Mouse (Mus musculus) heart, postnatal 36 days (tissue): ENCODE data around the gene Banf2. TPM values are rescaled to one million over a fixed set of nuclear protein-coding genes. Genes with fewer than 3 reads are reported as not detected.
A peak's percentile ranks its signal among the peaks of the same experiment; 100 is the strongest.

Experiments
- DNase-seq, 2 experiments: peaks; one replicate each; pipeline ENCODE4 v3.0.0; 2021 to 2022
- intact Hi-C: fragments of 180-260 bp; cut with DNase I; formaldehyde crosslinking; loops from one replicate; pipeline ENCODE4 v1.15.1; 2025
- total RNA-seq, 2 experiments: library from RNA; stranded (reverse); gene quantifications; 2 replicates each; pipeline ENCODE4 v1.2.3; 2021

Banf2 gene
- total RNA-seq, 2 experiments from 2014 or later, result not detected

DNA sequence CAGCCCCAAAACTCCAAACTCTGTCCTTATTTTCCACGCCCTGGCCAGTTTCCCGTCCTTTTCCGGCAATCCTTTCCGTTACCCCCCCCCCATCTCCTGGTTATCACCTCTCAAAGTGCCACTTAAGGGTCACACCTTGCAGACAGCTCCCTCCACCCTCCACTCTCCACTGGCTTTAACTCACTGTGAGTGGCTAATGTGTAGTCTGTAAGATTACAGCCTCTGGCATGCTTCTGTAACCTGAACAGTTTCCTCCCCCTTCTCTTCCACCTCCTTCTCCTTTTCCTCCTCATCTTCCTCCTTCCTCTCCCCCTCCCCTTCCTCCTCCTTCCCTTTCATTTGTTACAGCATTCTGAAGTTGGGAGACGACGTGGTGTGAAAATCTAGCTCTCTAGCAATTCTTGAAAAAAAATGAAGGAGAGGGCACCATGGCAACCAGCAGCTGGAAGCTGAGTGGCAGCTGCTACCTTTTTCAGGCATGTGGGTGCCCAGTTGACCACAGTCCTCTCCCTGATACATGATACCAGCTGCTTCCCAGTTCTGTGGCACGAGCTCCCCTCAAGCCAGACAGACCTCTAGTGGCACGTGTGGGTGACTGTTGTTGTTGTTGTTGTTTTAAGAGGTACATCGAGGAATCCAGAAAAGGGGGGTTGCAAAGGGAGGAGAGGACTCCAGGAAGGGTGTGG is 55.2 kb downstream of the Banf2 start:
- no peak for DNase-seq
- intact Hi-C loops, result loop anchor here (2.0 kb wide), 1 partner anchor 77 kb away; the partner anchor contains the start of gene Rrbp1

DNA sequence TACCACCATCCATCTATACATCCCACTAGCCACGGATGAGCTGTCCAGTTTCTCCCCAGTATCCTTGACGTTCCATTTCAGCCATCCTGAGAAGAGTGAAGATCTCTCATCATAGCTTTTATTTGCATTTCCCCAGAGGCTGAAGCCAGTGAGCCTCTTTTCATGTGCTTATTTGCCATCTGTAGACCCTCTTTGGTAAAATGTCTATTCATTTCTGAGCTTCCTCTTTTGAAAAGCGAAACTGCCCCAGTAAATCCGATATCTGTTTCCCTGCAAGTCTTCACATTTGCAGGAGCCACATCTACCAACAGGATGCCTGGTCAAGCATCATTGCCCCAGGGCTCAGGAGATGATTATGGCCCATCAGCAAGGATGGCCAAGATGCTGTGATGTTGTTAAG is 59.9 kb downstream of the Banf2 start:
- intact Hi-C loops, result no loop called here
- DNase-seq, result no peak

GRCm38 (mm10) chr2:144094721-144095120 is 61.9 kb downstream of the Banf2 start:
- DNase-seq, result no peak
- intact Hi-C loops, result no loop called here

DNA sequence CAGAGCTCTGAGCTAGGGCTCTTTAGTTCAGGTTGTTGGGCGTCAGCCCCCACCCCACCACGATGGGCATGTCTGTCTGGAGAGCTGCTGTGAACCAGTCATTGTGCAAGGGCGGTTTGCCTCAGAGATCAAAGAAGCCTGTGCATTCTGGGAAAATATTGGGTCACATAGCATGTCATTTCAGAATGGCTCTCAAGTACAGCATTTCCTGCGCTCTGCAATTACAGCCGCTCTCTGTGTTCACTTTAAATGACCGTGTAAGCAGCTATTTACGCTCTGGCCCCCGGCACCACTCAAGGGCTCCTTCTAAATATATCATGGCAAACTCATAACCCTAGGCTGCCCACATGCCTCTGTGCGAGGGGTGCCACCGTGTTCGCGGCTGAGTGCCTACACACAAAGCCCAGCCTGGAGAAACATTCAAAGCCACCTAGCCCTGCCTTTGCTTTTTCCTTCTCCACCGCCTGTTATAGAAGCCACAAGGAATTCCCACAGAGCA is 68.7 kb downstream of the Banf2 start:
- DNase-seq, result peak in 1 of 2 experiments; percentile 19
- intact Hi-C loops, result no loop called here

DNA sequence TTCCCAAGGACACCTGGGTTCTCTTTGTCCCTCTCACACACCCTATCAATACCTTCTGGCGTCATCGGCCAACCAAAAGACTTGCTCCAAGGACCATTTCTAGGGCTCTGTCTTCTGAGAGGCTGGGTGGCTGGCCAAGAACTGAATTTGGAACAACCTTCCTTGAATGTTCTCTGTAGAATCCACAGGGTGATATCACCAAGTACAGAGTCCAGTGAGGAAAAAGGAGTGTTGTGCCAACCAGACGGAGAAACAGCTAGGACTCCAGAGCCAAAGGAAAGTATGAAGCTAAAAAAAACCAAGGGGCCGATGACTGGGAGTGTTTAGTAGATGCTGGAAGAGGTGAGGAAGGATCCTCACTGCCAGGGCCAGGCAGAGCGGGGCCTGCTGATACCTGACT is 74.5 kb downstream of the Banf2 start:
- peak in 1 of 2 experiments; percentile 28 for DNase-seq
- intact Hi-C loops, result no loop called here

DNA sequence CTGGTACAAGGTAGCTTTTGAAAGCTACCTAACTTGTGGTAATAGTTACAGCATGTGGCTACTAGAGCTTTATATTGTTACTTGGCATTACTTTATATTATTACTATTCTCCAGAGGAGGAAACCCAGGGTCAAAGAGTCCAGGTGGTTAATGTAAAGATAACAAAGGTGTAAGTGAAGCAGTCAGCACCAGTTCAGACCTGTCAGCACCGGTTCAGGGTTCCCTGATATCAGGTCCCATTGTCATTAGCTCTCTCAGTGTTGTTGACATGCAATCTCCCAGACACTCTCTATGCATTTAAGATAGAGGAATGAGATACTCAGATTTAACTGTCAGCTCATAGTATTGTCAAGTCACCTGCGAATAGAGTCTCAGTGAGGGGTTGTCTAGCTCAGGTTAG is 75.0 kb downstream of the Banf2 start:
- DNase-seq, result no peak
- intact Hi-C loops, result no loop called here

DNA sequence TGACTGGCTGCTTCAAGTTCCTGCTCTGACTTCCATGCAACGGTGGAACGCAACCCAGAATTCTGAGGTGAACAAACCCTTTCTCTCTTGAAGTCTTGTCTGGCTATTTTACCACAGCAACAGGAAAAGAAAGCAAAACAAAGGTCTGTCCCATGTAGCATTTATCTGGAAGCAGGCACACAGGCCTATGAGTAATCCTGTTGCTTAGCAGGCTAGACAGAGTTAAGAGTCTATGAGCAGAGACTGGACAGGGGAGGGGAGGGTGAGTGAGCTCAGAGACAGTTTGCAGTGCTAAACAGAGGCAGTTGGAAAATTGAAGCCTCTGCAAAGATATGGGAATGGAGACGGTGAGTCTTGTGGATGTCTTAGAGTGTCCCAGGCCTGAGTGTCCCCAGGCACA is 75.5 kb downstream of the Banf2 start:
- no peak for DNase-seq

DNA sequence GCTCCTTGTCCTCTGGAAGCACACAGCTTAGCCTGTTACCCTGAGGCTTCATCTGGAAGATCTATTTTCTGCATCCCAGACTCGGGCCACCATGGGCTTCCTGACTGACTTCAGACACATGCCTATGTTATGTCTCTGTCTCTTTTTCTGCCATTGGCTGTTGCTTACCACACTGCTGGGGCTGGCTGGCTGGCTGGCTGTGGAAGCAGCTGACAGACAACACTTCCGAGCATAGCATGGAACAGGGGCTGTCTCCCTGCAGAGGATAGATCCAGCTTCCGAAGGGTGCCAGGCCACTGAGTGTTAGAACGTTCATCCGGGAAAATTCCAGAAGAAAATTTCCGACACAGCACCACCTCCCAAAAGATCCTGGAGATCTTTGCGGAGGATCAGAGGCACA is 79.1 kb downstream of the Banf2 start:
- intact Hi-C loops, result no loop called here

More for the DNA sequence above, 75.5 kb downstream of the Banf2 start:
- intact Hi-C loops, result no loop called here

GRCm38 (mm10) chr2:144112666-144113065 is 79.8 kb downstream of the Banf2 start:
- DNase-seq, result no peak
- intact Hi-C loops, result no loop called here

More for the DNA sequence above, 79.1 kb downstream of the Banf2 start:
- no peak for DNase-seq

- no peak for DNase-seq
- intact Hi-C loops, result no loop called here
These were observed 85.2 kb downstream of the Banf2 start for GRCm38 (mm10) chr2:144118061-144118460.

- DNase-seq, result peak; percentile 69 to 70
- intact Hi-C loops, result no loop called here
These were observed 87.4 kb downstream of the Banf2 start for GRCm38 (mm10) chr2:144120186-144120823.

DNA sequence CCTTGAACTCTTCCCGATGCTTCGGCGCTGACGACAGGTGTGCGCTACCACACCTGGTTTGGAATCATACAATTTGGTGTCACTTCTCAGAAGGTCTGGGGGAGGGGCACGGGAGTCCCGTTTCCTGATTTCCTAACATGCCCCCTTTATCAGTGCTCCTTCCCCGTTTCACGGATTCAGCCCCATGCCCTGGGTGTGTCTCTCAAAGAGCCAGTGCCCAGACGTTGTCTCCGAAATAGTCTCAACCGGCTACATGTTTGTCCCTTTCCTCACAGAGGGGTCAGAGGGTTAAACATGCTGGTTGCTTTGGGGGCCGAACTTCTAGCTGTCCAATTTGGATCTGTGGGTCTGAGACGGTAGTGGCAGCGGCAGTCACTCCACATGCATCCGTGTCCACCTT is 89.2 kb downstream of the Banf2 start:
- DNase-seq, result no peak
- intact Hi-C loops, result no loop called here

Other genes starting within 250 kb of the Banf2 start
- under 1 TPM; 0.17 to 0.27 TPM for gene Bfsp1, start 169.9 kb upstream of the Banf2 start, total RNA-seq
- gene Dstn, start 117.7 kb upstream of the Banf2 start, total RNA-seq, result 100 to 1,000 TPM; 196 to 202 TPM
- 100 to 1,000 TPM; 101 to 113 TPM for gene Rrbp1, start 21.8 kb upstream of the Banf2 start, total RNA-seq
- 10 to 100 TPM; 12.4 to 14.4 TPM for gene Mgme1, start 237.6 kb downstream of the Banf2 start, total RNA-seq
- 10 to 100 TPM; 54.1 to 57.4 TPM for gene Snx5, start 237.8 kb downstream of the Banf2 start, total RNA-seq